Mouse (Mus musculus): Measurements from ENCODE around the gene Pald1. TPM values are rescaled to one million over a fixed set of nuclear protein-coding genes. Genes with fewer than 3 reads are reported as not detected.

The Pald1 gene
- polyA plus RNA-seq, 1 experiment = 15.0 TPM

DNA sequence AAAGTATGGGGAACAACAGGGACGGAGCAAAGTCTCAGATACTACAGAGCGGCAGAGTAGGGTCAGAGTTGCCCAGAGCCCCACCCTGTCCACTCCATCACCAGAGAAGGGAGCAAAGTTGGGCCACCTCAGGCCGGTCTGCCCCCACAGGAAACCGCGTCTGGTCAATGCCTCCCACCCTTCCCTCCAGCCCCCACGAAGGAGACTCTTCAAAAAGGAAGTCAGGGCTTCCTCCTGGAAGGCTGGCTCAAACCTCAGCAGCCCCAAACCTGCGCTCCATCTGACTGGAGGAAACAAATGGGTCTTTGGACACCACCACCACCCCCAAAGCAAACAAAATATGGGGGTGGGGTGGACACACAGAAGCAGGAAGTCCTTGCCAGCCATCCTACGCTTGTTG is 1.5 kb downstream of the Pald1 start:
- DNase-seq (ENCODE audit: low read depth in 1 of 2, low spot score in 2 of 2) = no peak

DNA sequence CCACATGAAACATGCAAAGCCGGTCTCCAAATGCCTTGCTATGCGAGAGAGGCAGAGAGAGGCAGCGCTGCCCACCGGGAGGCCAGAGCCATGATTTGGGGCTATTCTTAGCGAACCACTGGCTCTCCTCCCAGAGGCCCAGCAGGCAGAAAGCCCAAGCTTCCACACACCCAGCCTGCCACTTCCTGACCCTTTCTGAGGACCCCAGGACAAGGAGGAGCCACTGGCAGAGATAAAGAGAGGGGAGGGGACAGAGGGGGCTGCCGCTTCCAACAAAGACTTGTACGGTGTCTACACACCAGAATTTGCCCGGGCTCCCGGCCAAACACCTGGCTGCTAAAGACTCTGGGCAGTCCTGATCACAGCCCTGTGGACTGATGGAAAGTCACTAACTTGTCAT is 3.1 kb downstream of the Pald1 start:
- Histone ChIP-seq H3K4me1 (ENCODE audit: control insufficient read depth, insufficient read depth, insufficient read length) (no peaks in the 10 kb centered on the region), H3K36me3 (ENCODE audit: control insufficient read depth, insufficient read depth, low read length) (no peaks in the 10 kb centered on the region), H3K27me3 (ENCODE audit: control insufficient read depth, insufficient read depth, low read length) (peaks cover 8% of the 10 kb centered on the region), H3K27ac (ENCODE audit: insufficient read depth, low read length) (peak overlapping the region; percentile 58), H3K4me3 (ENCODE audit: extremely low read depth, insufficient read depth, insufficient read length) (no peak overlapping the region)
- DNase-seq (ENCODE audit: low read depth in 1 of 2, low spot score in 2 of 2) = no peak
- WGBS = 48% methylated on average over 9 of the region's 9 CpGs
- no peak for TF ChIP-seq POLR2A (IDR thresholded peaks at IDR 0.05; ENCODE audit: low read depth, low read length)
- TF ChIP-seq CTCF (IDR thresholded peaks at IDR 0.05; ENCODE audit: extremely low read depth, insufficient read depth, insufficient read length, insufficient replicate concordance) = no peak

More for the DNA sequence above, 1.5 kb downstream of the Pald1 start:
- Histone ChIP-seq H3K27me3 (ENCODE audit: control insufficient read depth, insufficient read depth, low read length) (peaks cover 8% of the 10 kb centered on the region), H3K4me1 (ENCODE audit: control insufficient read depth, insufficient read depth, insufficient read length) (no peaks in the 10 kb centered on the region), H3K27ac (ENCODE audit: insufficient read depth, low read length) (peak overlapping the region; percentile 21; the same call in 1 of the 2 replicates), H3K36me3 (ENCODE audit: control insufficient read depth, insufficient read depth, low read length) (no peaks in the 10 kb centered on the region), H3K4me3 (ENCODE audit: extremely low read depth, insufficient read depth, insufficient read length) (peak overlapping the region; percentile 12)
- TF ChIP-seq CTCF (IDR thresholded peaks at IDR 0.05; ENCODE audit: extremely low read depth, insufficient read depth, insufficient read length, insufficient replicate concordance) (no peak), POLR2A (IDR thresholded peaks at IDR 0.05; ENCODE audit: low read depth, low read length) (no peak)
- WGBS = 1% methylated on average over 8 of the region's 8 CpGs

DNA sequence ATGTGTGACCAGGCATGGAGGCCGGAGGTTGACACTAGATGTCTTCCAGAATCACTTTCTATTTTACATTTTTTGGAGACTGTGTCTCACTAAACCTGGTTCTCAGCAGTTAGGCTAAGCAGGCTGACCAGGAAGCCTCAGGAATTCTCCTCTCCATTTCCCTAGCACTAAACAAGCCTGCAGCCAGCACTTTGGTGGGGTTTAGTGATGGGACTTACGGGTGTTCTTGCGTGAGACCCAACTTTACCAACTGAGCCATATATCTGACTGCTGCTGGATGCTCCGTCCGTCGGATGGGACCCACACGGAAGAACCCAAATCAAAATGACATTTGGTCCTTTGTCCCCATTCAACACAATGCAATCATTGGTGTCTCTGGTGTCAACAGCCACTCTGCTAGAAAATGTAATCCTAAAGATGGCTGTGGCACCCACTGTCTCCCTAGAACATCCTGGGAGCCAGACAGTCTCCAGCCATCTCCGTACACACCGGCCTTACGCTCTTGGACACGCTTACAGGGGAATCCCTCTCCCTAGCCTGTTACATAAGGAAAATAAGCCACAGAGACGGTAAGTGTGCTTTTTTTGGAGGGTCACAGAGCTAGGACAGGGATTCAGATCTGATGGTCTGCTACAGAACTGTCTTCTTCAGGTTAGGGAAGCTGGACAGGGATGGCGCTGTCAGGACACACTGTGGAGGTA is 3.8 kb downstream of the Pald1 start:
- H3K27me3 ChIP-seq (ENCODE audit: control insufficient read depth, insufficient read depth, low read length) = peaks cover 8% of the 10 kb centered on the region
- DNase-seq (ENCODE audit: low read depth in 1 of 2, low spot score in 2 of 2) = no peak
- peak overlapping the region; percentile 58; the same call in 1 of the 2 replicates for H3K27ac ChIP-seq (ENCODE audit: insufficient read depth, low read length)
- 90% methylated on average over 13 of the region's 13 CpGs for WGBS
- H3K4me1 ChIP-seq (ENCODE audit: control insufficient read depth, insufficient read depth, insufficient read length) = no peaks in the 10 kb centered on the region
- no peaks in the 10 kb centered on the region for H3K36me3 ChIP-seq (ENCODE audit: control insufficient read depth, insufficient read depth, low read length)
- TF ChIP-seq POLR2A (IDR thresholded peaks at IDR 0.05; ENCODE audit: low read depth, low read length) = no peak
- TF ChIP-seq CTCF (IDR thresholded peaks at IDR 0.05; ENCODE audit: extremely low read depth, insufficient read depth, insufficient read length, insufficient replicate concordance) = no peak
- H3K4me3 ChIP-seq (ENCODE audit: extremely low read depth, insufficient read depth, insufficient read length) = no peak overlapping the region

DNA sequence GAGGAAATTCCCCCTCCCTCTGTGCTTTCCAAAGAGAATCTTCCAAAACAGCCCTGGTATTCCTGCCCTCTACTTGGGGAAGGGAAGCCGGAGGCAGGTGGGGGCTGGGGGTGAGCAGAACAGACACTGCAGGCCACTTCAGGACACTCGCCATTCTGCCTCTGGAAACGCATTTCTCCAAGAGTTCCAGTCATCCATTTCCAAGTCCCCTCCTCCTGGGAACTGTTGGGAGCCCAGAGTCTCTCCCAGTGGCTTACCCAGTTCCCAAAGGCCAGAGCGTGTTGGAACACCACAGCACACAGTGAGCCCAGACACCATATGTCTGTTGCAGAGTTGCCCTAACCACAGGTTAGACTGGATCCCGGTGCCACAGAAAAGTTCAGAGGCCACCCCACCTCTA is 4.6 kb downstream of the Pald1 start:
- H3K4me3 ChIP-seq (ENCODE audit: extremely low read depth, insufficient read depth, insufficient read length) = no peak overlapping the region
- 83% methylated on average over 5 of the region's 5 CpGs for WGBS
- H3K36me3 ChIP-seq (ENCODE audit: control insufficient read depth, insufficient read depth, low read length) = no peaks in the 10 kb centered on the region
- no peak for DNase-seq (ENCODE audit: low read depth in 1 of 2, low spot score in 2 of 2)
- peaks cover 8% of the 10 kb centered on the region for H3K27me3 ChIP-seq (ENCODE audit: control insufficient read depth, insufficient read depth, low read length)
- peaks cover 6% of the 10 kb centered on the region; the same call in 1 of the 2 replicates for H3K4me1 ChIP-seq (ENCODE audit: control insufficient read depth, insufficient read depth, insufficient read length)
- TF ChIP-seq POLR2A (IDR thresholded peaks at IDR 0.05; ENCODE audit: low read depth, low read length) (no peak), CTCF (IDR thresholded peaks at IDR 0.05; ENCODE audit: extremely low read depth, insufficient read depth, insufficient read length, insufficient replicate concordance) (no peak)
- no peak overlapping the region for H3K27ac ChIP-seq (ENCODE audit: insufficient read depth, low read length)

DNA sequence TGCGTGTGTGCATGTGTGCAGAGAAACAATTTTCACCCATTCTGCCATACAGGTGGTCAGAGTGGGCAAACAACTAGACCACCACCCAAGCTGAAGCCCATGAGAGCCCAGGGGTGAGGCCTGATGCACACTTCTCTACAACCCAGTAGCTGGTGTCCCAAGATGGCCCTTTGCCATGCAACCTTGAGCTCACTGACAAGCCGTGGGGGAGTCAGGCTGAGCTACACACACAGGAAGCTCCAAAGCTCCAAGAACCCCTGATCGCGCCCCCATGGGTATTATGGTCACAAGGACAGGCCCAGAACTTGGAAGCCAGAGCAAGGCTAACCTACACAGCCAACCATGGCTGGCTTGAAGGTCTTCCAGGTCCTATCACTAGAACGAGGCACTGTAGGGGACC is 5.3 kb downstream of the Pald1 start:
- Histone ChIP-seq H3K4me1 (ENCODE audit: control insufficient read depth, insufficient read depth, insufficient read length) (peaks cover 6% of the 10 kb centered on the region; the same call in 1 of the 2 replicates), H3K4me3 (ENCODE audit: extremely low read depth, insufficient read depth, insufficient read length) (no peak overlapping the region), H3K36me3 (ENCODE audit: control insufficient read depth, insufficient read depth, low read length) (no peaks in the 10 kb centered on the region), H3K27ac (ENCODE audit: insufficient read depth, low read length) (no peak overlapping the region), H3K27me3 (ENCODE audit: control insufficient read depth, insufficient read depth, low read length) (peaks cover 5% of the 10 kb centered on the region)
- WGBS = 83% methylated on average over 5 of the region's 5 CpGs
- TF ChIP-seq POLR2A (IDR thresholded peaks at IDR 0.05; ENCODE audit: low read depth, low read length) = no peak
- TF ChIP-seq CTCF (IDR thresholded peaks at IDR 0.05; ENCODE audit: extremely low read depth, insufficient read depth, insufficient read length, insufficient replicate concordance) = no peak
- DNase-seq (ENCODE audit: low read depth in 1 of 2, low spot score in 2 of 2) = no peak

DNA sequence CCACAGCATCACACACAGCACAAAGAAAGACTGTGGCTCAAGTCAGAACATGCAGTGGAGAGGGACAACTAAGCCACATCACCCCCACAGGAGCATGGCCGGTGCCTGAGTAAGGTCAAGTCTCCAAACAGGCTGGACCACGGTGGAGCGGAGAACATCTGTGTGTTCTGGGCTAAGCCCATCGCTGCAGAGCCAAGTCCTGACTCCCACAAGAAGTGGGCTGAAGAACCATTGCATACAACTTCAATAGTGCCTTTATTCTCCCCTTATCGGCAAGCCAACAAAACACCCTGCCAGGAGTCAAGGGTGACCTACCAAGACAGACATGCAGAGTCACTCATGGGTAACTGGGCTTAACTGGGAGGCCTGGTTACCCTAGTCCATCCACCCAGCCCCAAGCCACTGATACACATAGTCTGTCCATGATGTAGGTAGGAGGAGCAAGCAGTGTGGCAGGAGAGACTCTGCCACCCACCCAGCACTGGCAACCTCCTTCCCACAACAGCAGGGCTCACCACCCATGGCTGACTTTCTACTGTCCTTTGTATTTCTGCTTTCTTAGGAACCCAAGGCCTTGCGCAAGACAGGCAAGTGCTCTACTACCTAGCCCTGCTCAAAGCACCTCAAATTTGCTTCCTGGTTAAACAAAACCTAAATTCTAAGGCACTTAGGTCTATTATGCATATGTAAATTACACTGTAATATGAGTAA is 8.4 kb downstream of the Pald1 start:
- no peak for DNase-seq (ENCODE audit: low read depth in 1 of 2, low spot score in 2 of 2)
- H3K4me3 ChIP-seq (ENCODE audit: extremely low read depth, insufficient read depth, insufficient read length) = no peak overlapping the region
- H3K27me3 ChIP-seq (ENCODE audit: control insufficient read depth, insufficient read depth, low read length) = no peaks in the 10 kb centered on the region
- 78% methylated on average over 6 of the region's 6 CpGs for WGBS
- H3K4me1 ChIP-seq (ENCODE audit: control insufficient read depth, insufficient read depth, insufficient read length) = peaks cover 6% of the 10 kb centered on the region; the same call in 1 of the 2 replicates
- no peaks in the 10 kb centered on the region for H3K36me3 ChIP-seq (ENCODE audit: control insufficient read depth, insufficient read depth, low read length)
- TF ChIP-seq CTCF (IDR thresholded peaks at IDR 0.05; ENCODE audit: extremely low read depth, insufficient read depth, insufficient read length, insufficient replicate concordance) (no peak), POLR2A (IDR thresholded peaks at IDR 0.05; ENCODE audit: low read depth, low read length) (no peak)
- peak overlapping the region; percentile 17; the same call in 1 of the 2 replicates for H3K27ac ChIP-seq (ENCODE audit: insufficient read depth, low read length)

Data from spleen, adult 2 months (tissue).